Mouse (Mus musculus) midbrain, postnatal 0 days (tissue): Measurements from ENCODE around the gene Clca4b. TPM values are rescaled to one million over a fixed set of nuclear protein-coding genes. Genes with fewer than 3 reads are reported as not detected.

Experiments used
- ATAC-seq: fragments of 200-750 bp; cut with Nextera tagmentation; 2 replicates; pipeline ENCODE4 v1.8.0; 2017; ENCODE audit warnings: moderate number of reproducible peaks, mild to moderate bottlenecking, moderate TSS enrichment, moderate library complexity; ENCODE audit not compliant: low FRiP score
- DNase-seq: peaks from one replicate; pipeline ENCODE4 v3.0.0-alpha.2; 2015; ENCODE audit warnings: low spot score
- H3K27ac ChIP-seq: fragments of 300-500 bp; sonication (generic); 2 replicates; pipeline ENCODE4 v1.5.1; 2014; ENCODE audit warnings: low read depth, mild to moderate bottlenecking, low read length, mixed read lengths
- H3K27me3 ChIP-seq: fragments of 300-500 bp; sonication (generic); 2 replicates; pipeline ENCODE4 v1.6.1; 2014; ENCODE audit warnings: low read length, control low read depth, mixed read lengths; ENCODE audit not compliant: insufficient read depth
- H3K36me3 ChIP-seq: fragments of 300-500 bp; sonication (generic); 2 replicates; pipeline ENCODE4 v1.6.1; 2014; ENCODE audit warnings: low read length, control low read depth, mixed read lengths; ENCODE audit not compliant: insufficient read depth
- H3K4me1 ChIP-seq: fragments of 300-500 bp; sonication (generic); 2 replicates; pipeline ENCODE4 v1.6.1; 2014; ENCODE audit warnings: mild to moderate bottlenecking, control low read depth, antibody characterized with exemption, low read length, mixed read lengths; ENCODE audit not compliant: insufficient read depth
- H3K4me2 ChIP-seq: fragments of 300-500 bp; sonication (generic); 2 replicates; pipeline ENCODE4 v1.6.1; 2014; ENCODE audit warnings: low read depth, mild to moderate bottlenecking, low read length, mixed read lengths; ENCODE audit not compliant: poor library complexity, severe bottlenecking
- H3K4me3 ChIP-seq: fragments of 300-500 bp; sonication (generic); 2 replicates; pipeline ENCODE4 v1.5.1; 2014; ENCODE audit warnings: low read depth, mild to moderate bottlenecking, low read length, moderate library complexity
- H3K9ac ChIP-seq: fragments of 300-500 bp; sonication (generic); replicated peaks from 2 replicates; pipeline ENCODE4 v1.6.1; 2014; ENCODE audit warnings: mild to moderate bottlenecking, low read length, moderate library complexity, mixed read lengths; ENCODE audit not compliant: poor library complexity, severe bottlenecking
- H3K9me3 ChIP-seq: fragments of 300-500 bp; sonication (generic); 2 replicates; pipeline ENCODE4 v1.6.1; 2016; ENCODE audit warnings: low read length, control low read depth
- CTCF ChIP-seq: IDR thresholded peaks from 2 replicates; pipeline ENCODE4 v1.5.1; 2016; ENCODE audit warnings: antibody characterized with exemption, mild to moderate bottlenecking
- WGBS: fragments of 180-500 bp; shearing (Covaris S2); extraction: QIAGEN DNeasy Blood & Tissue Kit; methylation state at CpG from one replicate; pipeline ENCODE4 v1.1.7; 2014; 5-methylcytosine and 5-hydroxymethylcytosine counted together
- polyA plus RNA-seq: library from polyadenylated mRNA; unstranded; fragments of >200 nt; fragmentation: Nextera tagmentation; extraction: Ambion mirVana; gene quantifications from 2 replicates; pipeline ENCODE4 v1.2.1, GENCODE M21; 2015
- total RNA-seq: library from RNA; depleted of rRNA; stranded (reverse); fragments of >200 nt; gene quantifications from 2 replicates; pipeline ENCODE4 v1.2.3, GENCODE M21; 2014; rRNA removed

Clca4b gene
- total RNA-seq (not detected in 2 replicates), polyA plus RNA-seq (not detected in 2 replicates)

GRCm38 (mm10) chr3:144932335-144932734 is at the start of gene Clca4b:
TSS of gene Clca4b (minus strand) at chr3:144932529.
- DNase-seq = no peak
- H3K4me3 ChIP-seq = no peak within 1 kb of the TSS
- no peaks in the 10 kb centered on the region for H3K9me3 ChIP-seq
- no peak within 1 kb of the TSS for H3K27ac ChIP-seq
- no peak for ATAC-seq
- H3K9ac ChIP-seq = no peak within 1 kb of the TSS
- no peak within 1 kb of the TSS for H3K4me2 ChIP-seq
- H3K4me1 ChIP-seq = no peaks in the 10 kb centered on the region
- no peak for TF ChIP-seq CTCF
- H3K36me3 ChIP-seq = no peaks in the 10 kb centered on the region
- H3K27me3 ChIP-seq = no peaks in the 10 kb centered on the region

GRCm38 (mm10) chr3:144980551-144980950 is 48.2 kb upstream of the Clca4b start:
- Histone ChIP-seq H3K9ac (no peak overlapping the region), H3K4me1 (no peaks in the 10 kb centered on the region), H3K27me3 (no peaks in the 10 kb centered on the region), H3K4me2 (no peak overlapping the region), H3K36me3 (no peaks in the 10 kb centered on the region), H3K27ac (no peak overlapping the region), H3K9me3 (no peaks in the 10 kb centered on the region), H3K4me3 (no peak overlapping the region)
- no peak for TF ChIP-seq CTCF
- no peak for ATAC-seq
- WGBS = 88% methylated on average over 6 of the region's 6 CpGs
- no peak for DNase-seq

GRCm38 (mm10) chr3:144977631-144978030 is 45.3 kb upstream of the Clca4b start:
- 19% methylated on average over 4 of the region's 4 CpGs for WGBS
- DNase-seq (no peak), ATAC-seq (no peak)
- no peaks in the 10 kb centered on the region for H3K27me3 ChIP-seq
- H3K9ac ChIP-seq = no peak overlapping the region
- no peak overlapping the region for H3K27ac ChIP-seq
- no peak overlapping the region for H3K4me2 ChIP-seq
- no peaks in the 10 kb centered on the region for H3K4me1 ChIP-seq
- TF ChIP-seq CTCF = no peak
- H3K4me3 ChIP-seq = no peak overlapping the region
- H3K36me3 ChIP-seq = no peaks in the 10 kb centered on the region
- no peaks in the 10 kb centered on the region for H3K9me3 ChIP-seq

GRCm38 (mm10) chr3:144976091-144976490 is 43.8 kb upstream of the Clca4b start:
- TF ChIP-seq CTCF = no peak
- ATAC-seq = no peak

GRCm38 (mm10) chr3:144974945-144975344 is 42.6 kb upstream of the Clca4b start, which contains the start of gene Clca4a:
TSS of gene Clca4a (minus strand) at chr3:144975045.
- Histone ChIP-seq H3K9ac (no peak within 1 kb of the TSS), H3K27ac (no peak within 1 kb of the TSS), H3K4me3 (no peak within 1 kb of the TSS), H3K9me3 (no peaks in the 10 kb centered on the region), H3K36me3 (no peaks in the 10 kb centered on the region), H3K4me2 (no peak within 1 kb of the TSS), H3K27me3 (no peaks in the 10 kb centered on the region), H3K4me1 (no peaks in the 10 kb centered on the region)
- ATAC-seq (no peak), DNase-seq (no peak)
- TF ChIP-seq CTCF = no peak

More at GRCm38 (mm10) chr3:144976091-144976490, 43.8 kb upstream of the Clca4b start:
- Histone ChIP-seq H3K9me3 (no peaks in the 10 kb centered on the region), H3K36me3 (no peaks in the 10 kb centered on the region), H3K4me2 (no peak overlapping the region), H3K4me3 (no peak overlapping the region), H3K9ac (no peak overlapping the region), H3K27ac (no peak overlapping the region), H3K4me1 (no peaks in the 10 kb centered on the region), H3K27me3 (no peaks in the 10 kb centered on the region)
- WGBS = 52% methylated on average over 1 of the region's 1 CpGs
- DNase-seq = no peak

- no peaks in the 10 kb centered on the region for H3K27me3 ChIP-seq
- no peak overlapping the region for H3K4me3 ChIP-seq
- no peak for TF ChIP-seq CTCF
- H3K4me1 ChIP-seq = no peaks in the 10 kb centered on the region
- no peak for DNase-seq
- no peaks in the 10 kb centered on the region for H3K9me3 ChIP-seq
- H3K9ac ChIP-seq = no peak overlapping the region
- no peak for ATAC-seq
- H3K4me2 ChIP-seq = no peak overlapping the region
- no peak overlapping the region for H3K27ac ChIP-seq
- WGBS = 69% methylated on average over 9 of the region's 9 CpGs
- no peaks in the 10 kb centered on the region for H3K36me3 ChIP-seq
Observed at GRCm38 (mm10) chr3:144971553-144972270, 39.4 kb upstream of the Clca4b start.
